Mouse (Mus musculus): ENCODE data around the gene Syngr3. TPM values are rescaled to one million over a fixed set of nuclear protein-coding genes. Genes with fewer than 3 reads are reported as not detected.

Gene Syngr3
- 5.0 and 5.9 TPM in 2 replicates for polyA plus RNA-seq (2015; fragmentation: Nextera tagmentation; extraction: Ambion mirVana)

- Histone ChIP-seq H3K4me2 (replicated peaks; ENCODE audit: low read depth) (peak within 1 kb of the TSS; percentile 67), H3K4me1 (replicated peaks; ENCODE audit: control insufficient read depth, insufficient read depth) (peaks cover 8% of the 10 kb centered on the region), H3K9me3 (ENCODE audit: control insufficient read depth, low read length) (no peaks in the 10 kb centered on the region), H3K27me3 (ENCODE audit: control insufficient read depth, insufficient read depth, low read length) (peaks cover 6% of the 10 kb centered on the region), H3K36me3 (ENCODE audit: control insufficient read depth, insufficient read depth, low read length) (no peaks in the 10 kb centered on the region), H3K27ac (replicated peaks) (no peak within 1 kb of the TSS), H3K4me3 (ENCODE audit: low read depth, low read length) (peak within 1 kb of the TSS; percentile 35), H3K9ac (ENCODE audit: low read length) (peak within 1 kb of the TSS; percentile 55)
- no peak for TF ChIP-seq EP300 (optimal IDR thresholded peaks at IDR 0.05)
- TF ChIP-seq CTCF (IDR thresholded peaks at IDR 0.05; ENCODE audit: low read depth) = no peak
- ATAC-seq (ENCODE audit: low FRiP score, low TSS enrichment) = no peak
- 2% methylated on average over 45 of the region's 55 CpGs for WGBS
- no peak for DNase-seq (ENCODE audit: low spot score)
Observed at GRCm38 (mm10) chr17:24689251-24690081, at the start of gene Syngr3. TSS of gene Syngr3 (minus strand) at chr17:24689955.

DNA sequence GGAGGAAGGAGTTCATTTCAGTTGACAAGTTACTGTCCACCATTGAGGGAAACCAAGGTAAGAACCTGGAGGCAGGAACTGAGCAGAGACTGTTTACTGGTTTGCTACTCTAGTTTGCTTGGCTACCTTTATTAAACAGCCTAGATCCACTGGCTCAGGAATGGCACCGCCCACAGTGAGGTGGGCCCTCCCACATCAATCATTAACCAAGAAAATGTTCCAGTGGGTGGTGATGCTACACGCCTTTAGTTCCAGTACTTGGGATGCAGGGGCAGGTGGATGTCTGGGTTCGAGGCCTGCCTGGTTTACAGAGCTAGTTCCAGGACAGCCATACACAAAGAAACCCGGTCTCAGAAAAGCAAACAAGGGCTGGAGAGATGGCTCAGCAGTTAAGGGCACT, 48.5 kb upstream of the Syngr3 start:
- Histone ChIP-seq H3K9ac (ENCODE audit: low read length) (no peak overlapping the region), H3K4me1 (replicated peaks; ENCODE audit: control insufficient read depth, insufficient read depth) (peaks cover 7% of the 10 kb centered on the region; the same call in 1 of the 2 replicates), H3K9me3 (ENCODE audit: control insufficient read depth, low read length) (no peaks in the 10 kb centered on the region), H3K27me3 (ENCODE audit: control insufficient read depth, insufficient read depth, low read length) (no peaks in the 10 kb centered on the region), H3K36me3 (ENCODE audit: control insufficient read depth, insufficient read depth, low read length) (peaks cover 11% of the 10 kb centered on the region; the same call in 1 of the 2 replicates), H3K4me2 (replicated peaks; ENCODE audit: low read depth) (0 out of 2 replicates have a peak overlapping the region, but pooled peaks have one; percentile 17), H3K27ac (replicated peaks) (no peak overlapping the region), H3K4me3 (ENCODE audit: low read depth, low read length) (no peak overlapping the region)
- TF ChIP-seq CTCF (IDR thresholded peaks at IDR 0.05; ENCODE audit: low read depth) (no peak), EP300 (optimal IDR thresholded peaks at IDR 0.05) (no peak)
- DNase-seq (ENCODE audit: low spot score) (peak; percentile 75), ATAC-seq (ENCODE audit: low FRiP score, low TSS enrichment) (no peak; the same call in 1 of the 2 replicates)
- whole genome bisulfite sequencing = 66% methylated on average over 4 of the region's 4 CpGs

- no peak for DNase-seq (ENCODE audit: low spot score)
- WGBS = 16% methylated on average over 8 of the region's 8 CpGs
Observed at GRCm38 (mm10) chr17:24737135-24737810, 47.5 kb upstream of the Syngr3 start.

DNA sequence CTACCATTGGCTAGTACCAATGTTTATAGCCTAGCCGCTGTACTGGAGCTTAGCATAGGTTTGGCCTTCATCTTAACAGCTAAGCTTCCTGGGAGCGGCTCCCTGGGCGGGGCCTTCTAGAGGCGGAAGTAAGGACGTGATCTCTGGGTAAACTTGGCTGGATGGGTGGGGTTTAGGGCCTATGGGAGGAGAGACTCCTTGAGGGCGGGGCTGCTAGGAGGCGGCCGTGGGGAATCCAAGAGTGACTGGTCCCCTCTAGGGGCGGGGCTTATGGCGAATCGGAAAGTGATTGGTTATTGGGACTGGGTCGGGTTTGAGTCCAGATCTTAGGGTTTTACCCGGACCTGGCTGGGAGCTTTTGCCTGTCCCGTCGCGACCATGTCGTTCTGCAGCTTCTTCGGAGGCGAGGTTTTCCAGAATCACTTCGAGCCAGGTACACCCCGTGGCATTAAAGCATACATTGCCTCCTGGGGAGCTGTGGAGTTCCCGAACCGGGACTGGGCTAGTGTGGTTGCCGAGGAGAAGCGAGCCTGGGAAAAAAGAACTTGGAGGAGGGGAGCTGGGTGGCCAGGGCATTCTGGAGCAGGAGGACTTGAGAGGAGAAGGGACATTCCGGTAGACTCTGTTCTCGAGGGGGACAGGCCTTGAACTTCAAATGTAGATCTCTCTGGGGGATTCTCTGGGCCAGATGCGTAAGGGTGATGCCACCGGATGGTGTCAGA, 46.7 kb upstream of the Syngr3 start, which contains the start of gene Msrb1:
Gene Msrb1 (plus strand): TSS at position 313 of the 722 bp plus-strand sequence.
- H3K9ac ChIP-seq (ENCODE audit: low read length) = peak within 1 kb of the TSS; percentile 79
- peak; percentile 98 for DNase-seq (ENCODE audit: low spot score)
- peak; percentile 96 for ATAC-seq (ENCODE audit: low FRiP score, low TSS enrichment)
- peaks cover 7% of the 10 kb centered on the region; the same call in 1 of the 2 replicates for H3K4me1 ChIP-seq (replicated peaks; ENCODE audit: control insufficient read depth, insufficient read depth)
- WGBS = 1% methylated on average over 29 of the region's 29 CpGs
- peak within 1 kb of the TSS; percentile 87 for H3K27ac ChIP-seq (replicated peaks)
- H3K4me2 ChIP-seq (replicated peaks; ENCODE audit: low read depth) = peak within 1 kb of the TSS; percentile 87
- H3K36me3 ChIP-seq (ENCODE audit: control insufficient read depth, insufficient read depth, low read length) = peaks cover 5% of the 10 kb centered on the region; the same call in 1 of the 2 replicates
- no peaks in the 10 kb centered on the region for H3K27me3 ChIP-seq (ENCODE audit: control insufficient read depth, insufficient read depth, low read length)
- H3K4me3 ChIP-seq (ENCODE audit: low read depth, low read length) = peak within 1 kb of the TSS; percentile 65
- H3K9me3 ChIP-seq (ENCODE audit: control insufficient read depth, low read length) = no peaks in the 10 kb centered on the region
- TF ChIP-seq EP300 (optimal IDR thresholded peaks at IDR 0.05) (no peak), CTCF (IDR thresholded peaks at IDR 0.05; ENCODE audit: low read depth) (0 out of 2 replicates have a peak, but pooled peaks have one; percentile 1)

More at GRCm38 (mm10) chr17:24737135-24737810, 47.5 kb upstream of the Syngr3 start:
- Histone ChIP-seq H3K36me3 (ENCODE audit: control insufficient read depth, insufficient read depth, low read length) (peaks cover 11% of the 10 kb centered on the region; the same call in 1 of the 2 replicates), H3K4me2 (replicated peaks; ENCODE audit: low read depth) (peak overlapping the region; percentile 87), H3K4me3 (ENCODE audit: low read depth, low read length) (peak overlapping the region; percentile 65), H3K27me3 (ENCODE audit: control insufficient read depth, insufficient read depth, low read length) (no peaks in the 10 kb centered on the region), H3K4me1 (replicated peaks; ENCODE audit: control insufficient read depth, insufficient read depth) (peaks cover 7% of the 10 kb centered on the region; the same call in 1 of the 2 replicates), H3K9ac (ENCODE audit: low read length) (peak overlapping the region; percentile 79), H3K27ac (replicated peaks) (peak overlapping the region; percentile 83), H3K9me3 (ENCODE audit: control insufficient read depth, low read length) (no peaks in the 10 kb centered on the region)
- ATAC-seq (ENCODE audit: low FRiP score, low TSS enrichment) = no peak
- TF ChIP-seq CTCF (IDR thresholded peaks at IDR 0.05; ENCODE audit: low read depth) (peak; percentile 50), EP300 (optimal IDR thresholded peaks at IDR 0.05) (no peak)

GRCm38 (mm10) chr17:24735446-24735845, 45.7 kb upstream of the Syngr3 start:
- no peak overlapping the region for H3K4me2 ChIP-seq (replicated peaks; ENCODE audit: low read depth)
- H3K9me3 ChIP-seq (ENCODE audit: control insufficient read depth, low read length) = no peaks in the 10 kb centered on the region
- H3K4me3 ChIP-seq (ENCODE audit: low read depth, low read length) = no peak overlapping the region
- H3K36me3 ChIP-seq (ENCODE audit: control insufficient read depth, insufficient read depth, low read length) = no peaks in the 10 kb centered on the region
- no peak overlapping the region for H3K9ac ChIP-seq (ENCODE audit: low read length)
- WGBS = 83% methylated on average over 7 of the region's 7 CpGs
- H3K27me3 ChIP-seq (ENCODE audit: control insufficient read depth, insufficient read depth, low read length) = no peaks in the 10 kb centered on the region
- no peak for ATAC-seq (ENCODE audit: low FRiP score, low TSS enrichment)
- H3K4me1 ChIP-seq (replicated peaks; ENCODE audit: control insufficient read depth, insufficient read depth) = peaks cover 7% of the 10 kb centered on the region; the same call in 1 of the 2 replicates
- TF ChIP-seq CTCF (IDR thresholded peaks at IDR 0.05; ENCODE audit: low read depth) = no peak
- no peak for DNase-seq (ENCODE audit: low spot score)
- H3K27ac ChIP-seq (replicated peaks) = peak overlapping the region; percentile 87; the same call in 1 of the 2 replicates

Data from stomach, postnatal 0 days (tissue).